Mouse (Mus musculus) inflammation-experienced regulatory T-cells, adult 6 months (primary cell): ENCODE results near the gene Ttc32. TPM values are rescaled to one million over a fixed set of nuclear protein-coding genes. Genes with fewer than 3 reads are reported as not detected.

Source experiments
- ATAC-seq: one replicate; pipeline ENCODE4 v1.8.0; 2017
- polyA plus RNA-seq, 3 experiments: library from polyadenylated mRNA; unstranded; fragments of 100-300 nt; shearing (Covaris generic); gene quantifications; one replicate each; pipeline ENCODE4 v1.2.1; 2017

Ttc32 gene
- polyA plus RNA-seq, 3 experiments from 2014 or later = 8.2 to 10.2 (median 9.2) TPM

DNA sequence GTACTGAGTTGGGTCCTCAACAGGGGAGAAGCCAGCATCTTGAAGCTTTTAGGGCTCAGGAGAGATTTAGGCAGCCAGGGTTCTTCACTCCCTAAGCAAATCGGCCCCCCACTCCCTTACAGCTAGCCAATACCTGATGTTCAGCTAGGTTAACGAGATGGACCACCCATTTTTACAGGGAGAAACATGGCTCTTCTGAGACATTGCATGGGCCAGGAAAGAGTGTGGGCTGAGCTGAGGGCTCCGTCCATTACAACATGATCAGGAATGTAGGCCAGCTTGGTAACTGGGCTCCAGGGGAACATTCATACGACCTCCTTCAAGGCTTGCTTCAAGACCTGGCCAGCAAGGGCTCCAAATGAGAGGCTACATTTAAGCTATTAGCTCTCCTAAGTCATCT lies 16.9 kb downstream of the Ttc32 start:
- no peak for ATAC-seq

DNA sequence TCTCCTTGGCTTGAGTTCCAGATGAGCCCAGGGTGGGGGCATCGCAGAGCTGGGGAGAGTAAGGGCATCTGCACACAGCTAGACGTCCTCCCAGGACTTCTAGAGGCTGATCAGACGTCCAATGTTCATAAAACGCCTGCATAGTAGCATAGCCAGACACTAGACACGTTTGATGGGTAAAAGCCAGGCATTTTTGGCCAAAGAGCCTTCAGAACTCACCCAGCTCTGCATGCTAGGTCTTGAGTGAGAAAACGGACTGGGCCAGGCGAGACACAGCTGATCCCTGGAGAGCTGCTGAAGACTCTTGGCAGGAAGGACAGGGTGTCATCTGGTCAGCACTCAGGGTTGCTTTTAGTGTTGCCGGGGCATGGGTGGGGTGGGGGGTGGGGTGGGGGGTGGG lies 18.3 kb downstream of the Ttc32 start:
- no peak for ATAC-seq

DNA sequence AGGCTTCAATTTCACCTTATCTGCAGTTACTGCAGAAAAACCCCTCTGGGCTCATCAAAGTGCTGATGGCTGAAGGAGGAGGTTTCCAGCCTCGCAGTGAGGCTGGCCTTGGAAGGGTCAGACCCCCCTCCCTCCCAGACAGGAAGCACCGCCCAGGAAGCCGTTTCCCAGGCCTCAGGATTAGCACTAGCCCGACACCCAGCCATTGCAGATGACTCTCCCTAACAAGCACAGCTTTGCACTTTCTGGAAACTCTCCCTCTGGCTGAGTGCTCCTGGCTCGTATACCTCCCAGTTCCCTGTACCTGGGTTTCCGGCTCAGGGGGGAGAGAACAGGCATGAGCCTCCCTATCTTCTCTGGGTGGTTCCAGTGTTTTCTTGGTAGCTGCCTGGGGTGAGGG lies 21.0 kb downstream of the Ttc32 start:
- ATAC-seq = no peak

DNA sequence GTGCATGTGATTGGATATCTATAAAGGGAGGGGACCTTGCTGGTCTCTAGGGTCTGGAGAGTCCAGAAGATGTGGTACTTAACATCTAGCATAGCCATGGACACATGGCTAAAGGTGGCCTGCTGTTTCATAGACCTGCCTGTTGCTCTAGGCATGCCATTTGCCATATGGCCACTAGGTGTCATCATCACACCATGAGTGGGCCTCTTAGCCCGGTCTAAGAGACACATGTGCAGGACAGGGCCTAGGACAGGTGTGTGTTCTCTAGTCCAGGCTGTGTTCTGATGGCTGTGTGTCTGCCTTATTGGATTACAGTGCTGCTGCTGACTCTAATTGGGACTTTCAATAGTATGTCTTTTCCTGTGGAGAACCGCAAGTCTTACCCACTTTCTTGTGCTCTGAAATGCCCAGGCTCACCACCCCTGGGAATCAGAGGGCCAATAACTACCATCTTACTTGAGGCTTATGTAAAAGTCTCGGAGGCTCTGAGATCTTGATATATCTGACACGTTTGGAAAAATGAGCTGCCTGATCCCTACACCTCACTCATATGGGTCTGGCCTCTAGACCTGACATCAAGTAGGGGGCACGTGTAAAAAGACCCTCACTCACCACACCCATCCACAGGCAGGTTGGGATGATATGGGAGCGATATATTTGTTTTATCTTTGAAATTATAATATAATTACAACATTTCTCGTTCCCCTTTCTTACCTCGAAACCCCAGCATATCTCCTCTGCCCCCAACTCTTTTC lies 22.5 kb downstream of the Ttc32 start:
- peak; percentile 78 for ATAC-seq

DNA sequence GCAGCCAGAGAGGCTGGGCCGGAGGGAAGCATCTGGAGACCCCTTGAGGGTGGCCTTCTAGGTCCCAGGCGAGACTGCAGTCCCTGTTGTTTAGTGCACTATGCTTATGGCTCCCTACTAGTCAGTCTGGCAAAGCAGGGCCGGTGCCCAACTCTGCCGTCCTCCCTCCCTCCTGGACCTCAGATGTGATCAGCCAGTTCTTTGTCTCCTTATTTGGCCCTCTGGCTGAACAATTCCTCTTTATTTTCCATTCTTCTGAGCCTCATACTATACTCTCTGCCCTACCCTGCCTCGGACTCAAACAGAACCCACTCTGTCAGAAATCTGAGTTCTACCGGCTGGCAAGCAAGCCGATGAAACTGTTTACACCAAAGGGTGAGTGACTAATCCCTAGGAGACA lies 23.5 kb downstream of the Ttc32 start:
- no peak for ATAC-seq

DNA sequence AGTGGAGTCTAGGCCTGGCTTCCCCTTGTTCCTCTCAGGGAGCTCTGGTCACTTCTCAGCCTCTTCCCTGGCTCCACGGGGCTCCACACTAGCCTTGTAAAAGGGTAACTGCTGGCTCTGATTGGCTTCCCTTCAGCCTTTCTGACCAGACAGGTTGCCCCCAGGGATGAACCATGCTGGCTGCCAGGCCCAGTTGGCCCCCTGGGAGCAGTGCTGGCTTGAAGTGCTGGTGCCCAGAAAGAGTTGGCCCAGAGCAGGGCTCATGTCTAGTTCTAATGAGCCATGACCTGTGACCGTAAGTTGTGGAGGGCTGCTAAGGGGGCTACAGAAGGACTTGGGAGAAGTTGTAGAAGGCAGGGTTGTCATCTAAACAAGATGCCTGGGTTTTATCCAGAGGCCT lies 24.2 kb downstream of the Ttc32 start:
- no peak for ATAC-seq

DNA sequence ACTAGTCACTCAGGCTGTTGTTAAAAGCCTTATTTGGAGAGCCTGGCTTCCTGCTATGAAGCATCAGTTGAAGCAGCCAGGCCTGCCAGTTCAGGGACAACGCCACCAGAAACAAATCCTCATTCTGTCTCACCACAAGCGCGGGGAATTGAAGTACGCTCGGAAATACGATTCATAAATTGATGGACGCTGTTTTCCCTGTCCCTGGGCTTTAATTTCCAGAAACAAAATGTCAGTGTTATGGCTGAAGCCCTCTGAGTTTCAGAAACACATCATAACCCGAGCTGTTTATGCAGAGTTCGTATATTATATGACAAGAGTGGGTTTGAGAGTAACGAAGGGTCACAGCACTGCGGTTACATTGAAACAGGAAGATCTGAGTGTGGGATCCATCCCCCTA lies 25.5 kb downstream of the Ttc32 start:
- ATAC-seq = no peak

DNA sequence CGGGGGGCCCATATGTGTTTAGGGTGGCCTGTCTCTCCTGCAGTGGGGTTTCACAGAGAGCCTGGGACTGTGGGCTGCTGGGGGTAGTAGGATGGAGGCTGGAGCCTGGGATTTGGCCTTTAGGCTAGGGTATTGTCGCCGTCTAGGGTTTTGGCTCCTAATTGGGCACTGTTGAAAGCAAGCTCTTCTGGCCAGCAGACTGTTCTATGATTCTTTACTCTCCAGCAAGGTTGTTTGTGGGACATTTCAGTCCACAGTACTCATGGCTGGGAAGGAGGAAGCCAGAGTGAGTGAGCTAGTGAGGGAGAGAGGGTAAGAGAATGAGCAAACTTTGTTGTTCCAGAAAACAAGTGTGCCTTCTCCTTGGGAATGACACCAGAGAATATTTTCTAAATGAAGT lies 29.7 kb downstream of the Ttc32 start:
- ATAC-seq = no peak

DNA sequence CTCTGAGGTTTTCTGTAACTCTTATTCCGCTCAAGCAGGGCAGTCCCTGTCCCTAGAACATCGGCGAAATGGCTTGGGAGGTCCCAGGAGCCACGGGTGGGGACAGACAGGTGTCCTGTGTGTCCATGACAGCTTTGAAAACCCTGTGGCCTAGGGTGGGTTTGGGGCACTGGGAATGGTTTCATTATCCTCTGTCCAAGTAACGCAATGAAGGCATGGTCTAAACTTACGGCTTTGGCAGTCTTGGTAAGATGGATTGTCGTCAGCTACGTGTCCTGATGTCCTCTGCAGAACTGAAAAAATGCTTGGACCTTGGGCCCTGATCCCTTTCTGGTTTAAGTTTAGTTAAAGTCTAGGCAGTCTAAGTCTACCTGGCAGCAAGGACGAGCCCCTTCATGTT lies 30.2 kb downstream of the Ttc32 start:
- ATAC-seq = no peak

DNA sequence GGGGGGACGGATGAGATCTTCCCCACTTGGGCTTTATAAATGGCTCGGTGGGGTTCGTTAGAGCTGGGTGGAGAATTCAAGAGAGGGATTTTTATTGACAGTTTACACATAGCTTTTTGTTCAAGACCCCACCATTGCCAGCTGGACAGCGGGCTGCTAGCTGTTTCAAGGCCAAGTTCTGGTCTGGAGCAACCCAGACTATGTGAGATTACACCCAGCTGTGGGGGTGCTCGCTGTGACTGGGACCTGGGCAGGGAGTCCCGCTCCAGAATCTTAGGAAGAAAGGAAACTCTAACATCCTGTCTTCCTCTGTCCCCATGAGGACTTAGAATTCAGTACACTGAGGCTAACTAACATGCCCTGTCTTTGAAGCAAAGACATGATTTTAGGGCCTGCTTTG lies 33.8 kb downstream of the Ttc32 start:
- ATAC-seq = no peak

DNA sequence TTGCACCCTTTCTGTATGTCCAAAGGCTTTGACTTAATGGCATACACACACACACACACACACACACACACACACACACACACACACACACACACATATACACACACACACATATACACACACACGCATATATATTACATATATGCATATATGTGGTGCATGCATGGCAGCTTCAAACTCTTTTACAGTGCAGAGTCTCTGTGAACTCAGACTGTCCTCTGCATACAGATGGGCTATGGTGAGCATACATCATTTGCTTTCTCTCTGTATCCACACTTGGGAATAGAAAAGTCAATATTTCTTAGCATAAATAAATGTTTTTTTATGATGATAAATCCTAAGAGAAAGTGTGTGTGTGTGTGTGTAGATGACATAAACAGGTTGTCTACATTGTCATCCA lies 41.3 kb downstream of the Ttc32 start:
- ATAC-seq = no peak

DNA sequence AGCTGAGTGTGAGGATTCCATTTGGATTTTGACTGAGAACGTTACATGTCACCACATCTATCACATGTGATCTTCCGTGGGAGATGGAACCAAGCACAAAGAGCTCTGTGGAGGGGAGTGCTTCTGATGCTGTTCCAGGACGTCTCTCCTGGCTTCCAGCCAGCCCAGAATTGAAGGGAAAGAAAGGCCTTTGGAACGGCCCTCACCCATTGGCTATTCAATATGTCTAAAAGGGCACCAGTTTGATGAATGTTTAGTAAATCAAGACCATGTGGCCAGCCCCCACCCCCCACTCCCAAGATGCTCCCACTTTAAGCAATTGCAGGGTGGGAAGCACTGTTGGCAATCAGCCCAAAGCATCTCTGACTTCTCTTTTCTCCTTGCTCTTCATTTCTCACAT lies 41.7 kb downstream of the Ttc32 start:
- ATAC-seq = no peak

DNA sequence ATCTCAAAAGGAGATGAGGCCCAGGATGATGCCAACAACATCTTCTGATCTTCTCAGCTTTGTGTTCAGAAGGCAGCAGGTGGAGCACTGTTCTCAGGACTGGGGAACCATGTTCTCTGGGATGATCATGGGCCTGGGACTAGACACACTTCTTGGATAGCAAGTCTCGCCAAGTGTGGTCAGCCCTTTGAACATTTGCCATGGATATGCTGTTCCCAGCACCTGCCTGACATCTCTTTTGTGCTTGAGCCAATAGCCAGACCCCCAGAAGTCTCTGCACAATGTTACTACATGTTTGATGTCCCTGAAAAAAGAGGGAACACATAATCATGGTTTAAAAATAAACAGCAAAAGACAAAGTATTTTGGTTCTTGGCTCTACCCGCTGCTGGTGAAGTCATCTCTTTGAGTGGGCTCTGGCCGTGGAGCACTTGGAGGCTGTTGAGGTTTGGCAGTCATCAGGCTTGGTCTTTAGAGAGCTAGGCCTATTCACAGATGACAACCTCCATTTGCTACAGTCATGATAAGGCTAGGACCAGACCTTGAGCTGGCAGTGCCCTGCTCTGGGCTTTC lies 47.8 kb downstream of the Ttc32 start:
- no peak for ATAC-seq

DNA sequence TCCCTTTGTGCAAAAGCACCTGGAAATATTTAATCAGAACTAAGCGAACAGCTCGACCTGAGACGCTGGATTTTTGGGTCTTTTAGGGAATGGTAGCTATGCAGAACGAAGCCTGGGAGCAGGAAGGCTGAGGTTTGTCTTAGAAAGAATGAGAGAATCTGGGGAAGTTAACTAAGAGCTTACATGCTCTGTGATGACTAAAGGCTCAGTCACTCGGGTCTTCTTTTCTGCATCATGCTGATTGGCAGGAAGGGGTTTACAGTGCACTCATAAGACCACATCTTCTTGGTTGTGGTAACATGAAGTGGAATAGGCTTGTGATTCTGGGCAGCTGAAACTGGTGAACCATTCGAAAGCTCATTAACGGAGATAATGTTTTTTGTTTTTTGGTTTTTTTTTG lies 60.4 kb downstream of the Ttc32 start:
- ATAC-seq = no peak

Other genes with a start within 250 kb of the Ttc32 start
- 100 to 1,000 TPM; 117 to 185 (median 137) TPM for gene Laptm4a, start 108.3 kb upstream of the Ttc32 start, polyA plus RNA-seq
- not detected for gene Matn3, start 82.1 kb upstream of the Ttc32 start, polyA plus RNA-seq
- gene Wdr35, start 56.1 kb upstream of the Ttc32 start, polyA plus RNA-seq = 1 to 10 TPM; 2.8 to 3.1 (median 2.9) TPM